Mouse (Mus musculus) midbrain, embryonic 14.5 days (tissue): ENCODE results near the gene Ssbp4. TPM values are rescaled to one million over a fixed set of nuclear protein-coding genes. Genes with fewer than 3 reads are reported as not detected.

Experiments used
- ATAC-seq: fragments of 200-750 bp; cut with Nextera tagmentation; 2 replicates; pipeline ENCODE4 v1.8.0; 2017; ENCODE audit warnings: moderate number of reproducible peaks, moderate library complexity; ENCODE audit not compliant: low FRiP score, low TSS enrichment
- DNase-seq: peaks from one replicate; pipeline ENCODE4 v3.0.0-alpha.2; 2015
- H3K27ac ChIP-seq: fragments of 300-500 bp; sonication (generic); replicated peaks from 2 replicates; pipeline ENCODE4 v1.5.1; 2014; ENCODE audit warnings: mild to moderate bottlenecking, low read depth, low read length, moderate library complexity
- H3K27me3 ChIP-seq: fragments of 300-500 bp; sonication (generic); 2 replicates; pipeline ENCODE4 v1.6.1; 2014; ENCODE audit warnings: low read length, control low read depth, mixed read lengths; ENCODE audit not compliant: control insufficient read depth, insufficient read depth
- H3K36me3 ChIP-seq: fragments of 300-500 bp; sonication (generic); 2 replicates; pipeline ENCODE4 v1.6.1; 2014; ENCODE audit warnings: low read length, control low read depth; ENCODE audit not compliant: control insufficient read depth, insufficient read depth
- H3K4me1 ChIP-seq: fragments of 300-500 bp; sonication (generic); 2 replicates; pipeline ENCODE4 v1.6.1; 2014; ENCODE audit warnings: mild to moderate bottlenecking, antibody characterized with exemption, low read length, control low read depth; ENCODE audit not compliant: control insufficient read depth, insufficient read depth
- H3K4me2 ChIP-seq: fragments of 300-500 bp; sonication (generic); 2 replicates; pipeline ENCODE4 v1.6.1; 2014; ENCODE audit warnings: mild to moderate bottlenecking, low read length, moderate library complexity
- H3K4me3 ChIP-seq: fragments of 300-500 bp; sonication (generic); replicated peaks from 2 replicates; pipeline ENCODE4 v1.5.1; 2014; ENCODE audit warnings: low read depth, low read length
- H3K9ac ChIP-seq: fragments of 300-500 bp; sonication (generic); replicated peaks from 2 replicates; pipeline ENCODE4 v1.6.1; 2014; ENCODE audit warnings: mild to moderate bottlenecking, low read length, moderate library complexity
- H3K9me3 ChIP-seq: fragments of 300-500 bp; sonication (generic); 2 replicates; pipeline ENCODE4 v1.6.1; 2016; ENCODE audit warnings: low read length, control low read depth, mixed read lengths; ENCODE audit not compliant: control insufficient read depth
- WGBS: fragments of 180-500 bp; shearing (Covaris S2); extraction: QIAGEN DNeasy Blood & Tissue Kit; methylation state at CpG from one replicate; pipeline ENCODE4 v1.1.7; 2014; 5-methylcytosine and 5-hydroxymethylcytosine counted together
- polyA plus RNA-seq: library from polyadenylated mRNA; unstranded; fragments of >200 nt; fragmentation: Nextera tagmentation; extraction: Ambion mirVana; gene quantifications from 2 replicates; pipeline ENCODE4 v1.2.1, GENCODE M21; 2014

Ssbp4 gene
- polyA plus RNA-seq, 1 experiment from 2014 or later = 172 TPM

- peak overlapping the region; percentile 82 for H3K9ac ChIP-seq
- H3K27me3 ChIP-seq = no peaks in the 10 kb centered on the region
- no peaks in the 10 kb centered on the region for H3K9me3 ChIP-seq
- H3K36me3 ChIP-seq = no peaks in the 10 kb centered on the region
- H3K4me1 ChIP-seq = peaks cover 41% of the 10 kb centered on the region
- WGBS = 2% methylated on average over 84 of the region's 84 CpGs
- H3K27ac ChIP-seq = peak overlapping the region; percentile 73
- peak overlapping the region; percentile 79 for H3K4me3 ChIP-seq
- ATAC-seq = peak; percentile 31; the same call in 1 of the 2 replicates
- DNase-seq = peak; percentile 85
- H3K4me2 ChIP-seq = peak overlapping the region; percentile 72
Observed at GRCm38 (mm10) chr8:70607898-70608748, 549 bp downstream of the Ssbp4 start.

- 0 out of 2 replicates have a peak, but pooled peaks have one; percentile 0 for ATAC-seq
- no peaks in the 10 kb centered on the region for H3K27me3 ChIP-seq
- DNase-seq = no peak
- no peaks in the 10 kb centered on the region for H3K9me3 ChIP-seq
- H3K9ac ChIP-seq = peak overlapping the region; percentile 82
- H3K4me1 ChIP-seq = peaks cover 41% of the 10 kb centered on the region
- H3K27ac ChIP-seq = peak overlapping the region; percentile 73; the same call in 1 of the 2 replicates
- H3K4me2 ChIP-seq = peak overlapping the region; percentile 72
- WGBS = 23% methylated on average over 6 of the region's 6 CpGs
- H3K4me3 ChIP-seq = peak overlapping the region; percentile 79
- H3K36me3 ChIP-seq = no peaks in the 10 kb centered on the region
Observed at GRCm38 (mm10) chr8:70607603-70607897, 1.1 kb downstream of the Ssbp4 start.

GRCm38 (mm10) chr8:70606780-70607602 is 1.7 kb downstream of the Ssbp4 start:
- 0 out of 2 replicates have a peak, but pooled peaks cover 3% of the 10 kb centered on the region for H3K36me3 ChIP-seq
- no peaks in the 10 kb centered on the region for H3K27me3 ChIP-seq
- ATAC-seq (no peak), DNase-seq (no peak)
- peak overlapping the region; percentile 79 for H3K4me3 ChIP-seq
- H3K9ac ChIP-seq = peak overlapping the region; percentile 82
- peaks cover 41% of the 10 kb centered on the region for H3K4me1 ChIP-seq
- WGBS = 69% methylated on average over 18 of the region's 18 CpGs
- H3K4me2 ChIP-seq = peak overlapping the region; percentile 72
- H3K9me3 ChIP-seq = no peaks in the 10 kb centered on the region
- H3K27ac ChIP-seq = no peak overlapping the region

- ATAC-seq = no peak
- Histone ChIP-seq H3K4me3 (no peak overlapping the region), H3K27ac (no peak overlapping the region), H3K27me3 (no peaks in the 10 kb centered on the region), H3K4me1 (peaks cover 45% of the 10 kb centered on the region), H3K36me3 (0 out of 2 replicates have a peak, but pooled peaks cover 5% of the 10 kb centered on the region), H3K9ac (no peak overlapping the region), H3K9me3 (no peaks in the 10 kb centered on the region), H3K4me2 (peak overlapping the region; percentile 72)
- DNase-seq = no peak
- WGBS = 90% methylated on average over 9 of the region's 9 CpGs
Observed at GRCm38 (mm10) chr8:70605871-70606779, 2.5 kb downstream of the Ssbp4 start.

- H3K4me3 ChIP-seq = no peak overlapping the region
- peaks cover 47% of the 10 kb centered on the region for H3K4me1 ChIP-seq
- 0 out of 2 replicates have a peak, but pooled peaks cover 5% of the 10 kb centered on the region for H3K36me3 ChIP-seq
- no peaks in the 10 kb centered on the region for H3K9me3 ChIP-seq
- no peak for DNase-seq
- 85% methylated on average over 7 of the region's 7 CpGs for WGBS
- no peaks in the 10 kb centered on the region for H3K27me3 ChIP-seq
- no peak overlapping the region for H3K9ac ChIP-seq
- no peak for ATAC-seq
- H3K27ac ChIP-seq = 0 out of 2 replicates have a peak overlapping the region, but pooled peaks have one; percentile 41
- no peak overlapping the region for H3K4me2 ChIP-seq
Observed at GRCm38 (mm10) chr8:70604558-70604957, 4.1 kb downstream of the Ssbp4 start.

- Histone ChIP-seq H3K4me1 (peaks cover 57% of the 10 kb centered on the region), H3K4me3 (no peak overlapping the region), H3K27ac (peak overlapping the region; percentile 86), H3K9ac (no peak overlapping the region), H3K36me3 (peaks cover 5% of the 10 kb centered on the region; the same call in 1 of the 2 replicates), H3K9me3 (no peaks in the 10 kb centered on the region), H3K27me3 (no peaks in the 10 kb centered on the region), H3K4me2 (no peak overlapping the region)
- ATAC-seq (no peak), DNase-seq (no peak)
- WGBS = 95% methylated on average over 13 of the region's 13 CpGs
Observed at GRCm38 (mm10) chr8:70602139-70602811, 6.4 kb downstream of the Ssbp4 start.

GRCm38 (mm10) chr8:70601271-70601649 is 7.4 kb downstream of the Ssbp4 start:
- WGBS = 2% methylated on average over 26 of the region's 26 CpGs
- Histone ChIP-seq H3K27ac (peak overlapping the region; percentile 86), H3K4me2 (peak overlapping the region; percentile 53), H3K9ac (peak overlapping the region; percentile 13; the same call in 1 of the 2 replicates), H3K4me3 (0 out of 2 replicates have a peak overlapping the region, but pooled peaks have one; percentile 13), H3K27me3 (no peaks in the 10 kb centered on the region), H3K36me3 (peaks cover 13% of the 10 kb centered on the region), H3K4me1 (peaks cover 52% of the 10 kb centered on the region), H3K9me3 (no peaks in the 10 kb centered on the region)
- DNase-seq (peak; percentile 97), ATAC-seq (peak; percentile 79)
